ENCODE assay signal across 9 mouse cellular contexts in genomic region chr10:42613639-42614381, GRCm38 (mm10). TPM values are rescaled to one million over a fixed set of nuclear protein-coding genes. Genes with fewer than 3 reads are reported as not detected.
DNase-seq lines count a peak whose midpoint lies in the region; ATAC-seq and TF ChIP-seq lines count a peak whose summit lies in the region.
"Had no signal": no experiment of that assay in that cellular context is flagged by ENCODE, and none has a peak within 500 bp of the region (broad histone marks: within the 10 kb centered on the region; RNA-seq: fewer than 3 reads in every experiment).

No protein-coding gene starts in this region.

- ATAC-seq in kidney, embryonic 16.5 days (ENCODE audit: low FRiP score, low TSS enrichment) = no peak
- peak; percentile 31; the same call in 1 of the 2 replicates for ATAC-seq in hindbrain, embryonic 14.5 days (ENCODE audit: low FRiP score)
- peak; percentile 82 for ATAC-seq in midbrain, embryonic 13.5 days

- peak overlapping the region; percentile 49 for H3K4me2 ChIP-seq in kidney, embryonic 16.5 days (replicated peaks; ENCODE audit: low read depth, low read length)
- H3K4me2 ChIP-seq in hindbrain, embryonic 14.5 days (replicated peaks) = peak overlapping the region; percentile 52
- H3K4me2 ChIP-seq in midbrain, embryonic 13.5 days (replicated peaks) = peak overlapping the region; percentile 79

- H3K36me3 ChIP-seq in kidney, embryonic 16.5 days (ENCODE audit: insufficient read depth, low read length) = no peaks in the 10 kb centered on the region
- H3K36me3 ChIP-seq in hindbrain, embryonic 14.5 days (replicated peaks; ENCODE audit: control insufficient read depth, insufficient read depth) = no peaks in the 10 kb centered on the region
- H3K36me3 ChIP-seq in midbrain, embryonic 13.5 days = no peaks in the 10 kb centered on the region

- H3K27me3 ChIP-seq in kidney, embryonic 16.5 days (ENCODE audit: insufficient read depth, low read length) = peaks cover 91% of the 10 kb centered on the region
- H3K27me3 ChIP-seq in hindbrain, embryonic 14.5 days (ENCODE audit: control insufficient read depth, insufficient read depth, low read length) = peaks cover 93% of the 10 kb centered on the region
- peaks cover 78% of the 10 kb centered on the region for H3K27me3 ChIP-seq in midbrain, embryonic 13.5 days

- TF ChIP-seq POLR2A in cortical plate, adult 2 months (IDR thresholded peaks at IDR 0.05; ENCODE audit: extremely low read depth, insufficient read depth, low read length) = no peak

- no peak overlapping the region for H3K27ac ChIP-seq in kidney, embryonic 16.5 days (ENCODE audit: low read length)
- H3K27ac ChIP-seq in cortical plate, adult 2 months (ENCODE audit: insufficient read depth, low read length) = no peak overlapping the region
- H3K27ac ChIP-seq in hindbrain, embryonic 14.5 days = no peak overlapping the region
- H3K27ac ChIP-seq in midbrain, embryonic 13.5 days = no peak overlapping the region

- 0 out of 2 replicates have a peak overlapping the region, but pooled peaks have one; percentile 19 for H3K9ac ChIP-seq in kidney, embryonic 16.5 days (replicated peaks; ENCODE audit: low read length)
- no peak overlapping the region for H3K9ac ChIP-seq in hindbrain, embryonic 14.5 days
- peak overlapping the region; percentile 57 for H3K9ac ChIP-seq in midbrain, embryonic 13.5 days (replicated peaks)

- peaks cover 7% of the 10 kb centered on the region for H3K4me1 ChIP-seq in kidney, embryonic 16.5 days (ENCODE audit: insufficient read depth, low read length)
- H3K4me1 ChIP-seq in cortical plate, adult 2 months (ENCODE audit: control insufficient read depth, insufficient read depth, low read length) = no peaks in the 10 kb centered on the region
- H3K4me1 ChIP-seq in hindbrain, embryonic 14.5 days (replicated peaks; ENCODE audit: control insufficient read depth, insufficient read depth, low read length) = peaks cover 5% of the 10 kb centered on the region; the same call in 1 of the 2 replicates
- peaks cover 25% of the 10 kb centered on the region for H3K4me1 ChIP-seq in midbrain, embryonic 13.5 days (replicated peaks)

- intact Hi-C loops in left cerebral cortex, postnatal 36 days (cut with DNase I) = no loop called here

- no peak for DNase-seq in kidney, postnatal 25 days
- DNase-seq in hindbrain, embryonic 14.5 days (ENCODE audit: low spot score) = peak; percentile 44
- no peak for DNase-seq in thymus, adult 18-20 months
- DNase-seq in left cerebral cortex, postnatal 36 days (ENCODE audit: low spot score in 2 of 2) = no peak
- DNase-seq in thymus, postnatal 10 days (ENCODE audit: low spot score in 2 of 2) = no peak

- no peak for TF ChIP-seq CTCF in cortical plate, adult 2 months (IDR thresholded peaks at IDR 0.05; ENCODE audit: extremely low read depth, insufficient read depth, low read length)

- under 1% methylated on average over 35 of the region's 40 CpGs for WGBS in kidney, embryonic 16.5 days
- WGBS in hindbrain, embryonic 14.5 days = under 1% methylated on average over 39 of the region's 40 CpGs
- under 1% methylated on average over 39 of the region's 40 CpGs for WGBS in midbrain, embryonic 13.5 days

- peaks cover 2% of the 10 kb centered on the region; the same call in 1 of the 2 replicates for H3K9me3 ChIP-seq in kidney, embryonic 16.5 days (ENCODE audit: low read length)
- H3K9me3 ChIP-seq in hindbrain, embryonic 14.5 days (ENCODE audit: control insufficient read depth, low read length) = peaks cover 6% of the 10 kb centered on the region; the same call in 1 of the 2 replicates
- H3K9me3 ChIP-seq in midbrain, embryonic 13.5 days = no peaks in the 10 kb centered on the region

- H3K4me3 ChIP-seq in kidney, embryonic 16.5 days (ENCODE audit: low read length) = peak overlapping the region; percentile 37
- H3K4me3 ChIP-seq in cortical plate, adult 2 months (ENCODE audit: insufficient read depth, low read length) = peak overlapping the region; percentile 19
- peak overlapping the region; percentile 23 for H3K4me3 ChIP-seq in hindbrain, embryonic 14.5 days (replicated peaks; ENCODE audit: low read length)
- peak overlapping the region; percentile 43 for H3K4me3 ChIP-seq in midbrain, embryonic 13.5 days (replicated peaks)

RNA-seq across cellular contexts. Expression of gene Ostm1, which starts 30.2 kb away (rescaled TPM):
- polyA plus RNA-seq in kidney, embryonic 16.5 days (2015; fragmentation: Nextera tagmentation; extraction: Ambion mirVana) = 18.2 and 18.5 TPM in 2 replicates
- polyA plus RNA-seq in cortical plate, adult 2 months (2012; rRNA removed) = 45.4 TPM in 2 replicates
- polyA plus RNA-seq in hindbrain, embryonic 14.5 days (2014; fragmentation: Nextera tagmentation; extraction: Ambion mirVana) = 41.8 and 43.5 TPM in 2 replicates
- 35.6 and 37.4 TPM in 2 replicates for polyA plus RNA-seq in midbrain, embryonic 13.5 days (2015; fragmentation: Nextera tagmentation; extraction: Ambion mirVana)
- 10 to 100 TPM; 47.1 to 55.2 TPM for total RNA-seq in left cerebral cortex, postnatal 36 days (2021)

RNA-seq across cellular contexts. Expression of gene Nr2e1, which starts 30.4 kb away (rescaled TPM):
- 0.14 TPM in 1 of 2 replicates, not detected in the other for polyA plus RNA-seq in kidney, embryonic 16.5 days (2015; fragmentation: Nextera tagmentation; extraction: Ambion mirVana)
- polyA plus RNA-seq in cortical plate, adult 2 months (2012; rRNA removed) = 15.2 and 18.6 TPM in 2 replicates
- 0.23 TPM in 1 of 2 replicates, not detected in the other for polyA plus RNA-seq in hindbrain, embryonic 14.5 days (2014; fragmentation: Nextera tagmentation; extraction: Ambion mirVana)
- polyA plus RNA-seq in midbrain, embryonic 13.5 days (2015; fragmentation: Nextera tagmentation; extraction: Ambion mirVana) = 14.8 and 16.9 TPM in 2 replicates
- total RNA-seq in left cerebral cortex, postnatal 36 days (2021) = 10 to 100 TPM; 12.1 to 12.9 TPM
- total RNA-seq: adrenal gland, postnatal 36 days had no signal

Comparison
In these comparisons a context has a peak if more than half of its experiments do, and no peak if none do; other contexts are left out.
1. RNA of gene Nr2e1, which starts 30.4 kb away (polyA plus RNA-seq): 15.2 to 18.6 TPM in cortical plate, adult 2 months and 14.8 to 16.9 TPM in midbrain, embryonic 13.5 days; 0.14 TPM in kidney, embryonic 16.5 days and 0.23 TPM in hindbrain, embryonic 14.5 days; every median in the first group is over 10 times any median in the second.
2. Peak in every context shown above with its lines, with median percentiles within 50 percentile points of each other: H3K4me2 ChIP-seq and H3K4me3 ChIP-seq.